Mouse (Mus musculus) megakaryocyte-erythroid progenitor cell, adult 5-6 weeks (primary cell): Measurements from ENCODE around the gene 2700081O15Rik. TPM values are rescaled to one million over a fixed set of nuclear protein-coding genes. Genes with fewer than 3 reads are reported as not detected.

ENCODE experiments used
- ATAC-seq: replicated peaks from 2 replicates; pipeline ENCODE4 v1.8.0; 2016; ENCODE audit warnings: mild to moderate bottlenecking, inconsistent platforms; ENCODE audit not compliant: severe bottlenecking, poor library complexity, low FRiP score, low TSS enrichment
- total RNA-seq, 2 experiments: library from RNA; stranded (forward) in 1 of 2; stranded (reverse) in 1 of 2; fragments of 200-1000, 215-1000 nt in 1 of 2; fragments of >200 nt in 1 of 2; fragmentation: Nextera tagmentation in 1 of 2; gene quantifications; 2 replicates each; pipeline ENCODE4 v1.2.3; 2014 to 2017

2700081O15Rik gene
- total RNA-seq, 2 experiments from 2014 or later = 3.0 to 9.4 TPM

GRCm38 (mm10) chr19:7459370-7459769 is 41.9 kb downstream of the 2700081O15Rik start:
- no peak for ATAC-seq

- ATAC-seq = no peak
Measured at GRCm38 (mm10) chr19:7467915-7468314, 50.5 kb downstream of the 2700081O15Rik start.

DNA sequence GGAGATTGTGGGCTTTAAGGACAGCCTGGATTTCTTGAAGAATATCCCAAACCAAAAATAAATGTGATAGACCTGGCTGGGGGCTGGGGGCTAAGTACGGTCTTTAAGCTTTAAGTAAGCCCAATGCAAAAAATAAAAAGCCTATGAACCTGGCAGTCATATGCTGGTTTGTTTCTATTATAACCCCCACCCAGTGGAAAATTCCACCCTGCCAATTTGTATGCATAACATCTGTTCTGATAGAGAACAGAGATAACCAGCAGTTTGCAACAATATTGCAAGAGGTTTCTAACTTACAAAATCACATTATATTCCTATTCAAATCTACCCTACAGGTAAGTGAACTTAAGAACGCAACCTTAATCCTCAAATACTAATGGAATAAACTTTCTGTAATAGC is 53.2 kb downstream of the 2700081O15Rik start:
- no peak for ATAC-seq

Other genes starting within 250 kb of the 2700081O15Rik start
- 51.9 and 60.3 TPM in 2 replicates for gene Otub1, start 211.3 kb upstream of the 2700081O15Rik start, total RNA-seq (2014; fragmentation: Nextera tagmentation)
- 59.8 and 81.4 TPM in 2 replicates for gene Otub1, start 211.3 kb upstream of the 2700081O15Rik start, total RNA-seq (2017)
- gene Cox8a, start 200.0 kb upstream of the 2700081O15Rik start, total RNA-seq (2014; fragmentation: Nextera tagmentation) = 777 and 822 TPM in 2 replicates
- 576 and 680 TPM in 2 replicates for gene Cox8a, start 200.0 kb upstream of the 2700081O15Rik start, total RNA-seq (2017)
- gene Naa40, start 176.4 kb upstream of the 2700081O15Rik start, total RNA-seq (2014; fragmentation: Nextera tagmentation) = 66.8 and 78.6 TPM in 2 replicates
- 45.4 and 49.0 TPM in 2 replicates for gene Naa40, start 176.4 kb upstream of the 2700081O15Rik start, total RNA-seq (2017)
- gene Rcor2, start 150.3 kb upstream of the 2700081O15Rik start, total RNA-seq (2014; fragmentation: Nextera tagmentation) = 5.0 and 5.4 TPM in 2 replicates
- 4.0 and 19.5 TPM in 2 replicates for gene Rcor2, start 150.3 kb upstream of the 2700081O15Rik start, total RNA-seq (2017)
- 57.1 and 106 TPM in 2 replicates for gene Mark2, start 75.8 kb upstream of the 2700081O15Rik start, total RNA-seq (2014; fragmentation: Nextera tagmentation)
- gene Mark2, start 75.8 kb upstream of the 2700081O15Rik start, total RNA-seq (2017) = 14.6 and 28.7 TPM in 2 replicates
- 15.7 and 23.7 TPM in 2 replicates for gene Spindoc, start 34.6 kb upstream of the 2700081O15Rik start, total RNA-seq (2014; fragmentation: Nextera tagmentation)
- gene Spindoc, start 34.6 kb upstream of the 2700081O15Rik start, total RNA-seq (2017) = 6.2 and 15.9 TPM in 2 replicates
- gene Rtn3, start 65.7 kb downstream of the 2700081O15Rik start, total RNA-seq (2014; fragmentation: Nextera tagmentation) = 79.7 and 98.2 TPM in 2 replicates
- 54.8 and 58.5 TPM in 2 replicates for gene Rtn3, start 65.7 kb downstream of the 2700081O15Rik start, total RNA-seq (2017)
- 59.2 and 60.3 TPM in 2 replicates for gene Atl3, start 76.4 kb downstream of the 2700081O15Rik start, total RNA-seq (2014; fragmentation: Nextera tagmentation)
- gene Atl3, start 76.4 kb downstream of the 2700081O15Rik start, total RNA-seq (2017) = 73.8 and 99.0 TPM in 2 replicates
- gene Pla2g16, start 139.8 kb downstream of the 2700081O15Rik start, total RNA-seq (2014; fragmentation: Nextera tagmentation) = 29.6 and 32.5 TPM in 2 replicates
- 25.6 and 37.9 TPM in 2 replicates for gene Pla2g16, start 139.8 kb downstream of the 2700081O15Rik start, total RNA-seq (2017)
- not detected in 2 replicates for gene Lgals12, start 189.6 kb downstream of the 2700081O15Rik start, total RNA-seq (2014; fragmentation: Nextera tagmentation)
- not detected in 2 replicates for gene Lgals12, start 189.6 kb downstream of the 2700081O15Rik start, total RNA-seq (2017)
- gene Hrasls5, start 194.9 kb downstream of the 2700081O15Rik start, total RNA-seq (2014; fragmentation: Nextera tagmentation) = not detected in 2 replicates
- not detected in 2 replicates for gene Hrasls5, start 194.9 kb downstream of the 2700081O15Rik start, total RNA-seq (2017)